Mouse (Mus musculus): ENCODE measurements at regions not wholly inside any gene's neighbourhood (a gene's known extent, or its start where the extent isn't known, plus 50 kb on each side); places are given as distances from the start of the nearest gene placed in this dataset.

DNA sequence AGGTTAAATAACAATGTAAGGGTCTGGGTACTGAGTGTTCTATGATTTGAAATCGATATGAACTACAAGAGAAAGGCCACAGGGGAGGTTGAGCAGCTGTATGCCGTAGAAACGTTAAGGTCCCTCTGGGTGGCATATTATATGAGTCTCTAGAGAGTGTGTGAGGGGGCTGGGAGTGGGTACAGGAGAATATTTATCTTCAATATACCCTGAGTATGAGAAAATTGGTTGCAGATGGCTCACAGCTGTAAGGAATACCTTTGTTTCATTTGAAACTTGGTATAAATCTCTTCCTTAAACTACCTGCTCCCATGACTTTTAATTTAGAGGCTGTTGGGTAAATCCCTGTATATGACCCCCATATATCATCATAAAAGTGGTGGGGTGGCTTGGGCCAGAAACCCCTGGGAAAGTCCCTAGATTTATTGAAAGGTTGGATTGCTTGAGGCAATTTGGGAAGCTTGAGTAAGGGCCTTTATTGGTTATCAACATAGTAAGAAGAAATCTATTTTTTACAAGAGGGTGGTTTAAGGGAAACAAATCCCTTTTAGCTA is 128.7 kb upstream of the Prkg2 start:
- no peak for DNase-seq (ENCODE audit: low spot score in 2 of 2)

DNA sequence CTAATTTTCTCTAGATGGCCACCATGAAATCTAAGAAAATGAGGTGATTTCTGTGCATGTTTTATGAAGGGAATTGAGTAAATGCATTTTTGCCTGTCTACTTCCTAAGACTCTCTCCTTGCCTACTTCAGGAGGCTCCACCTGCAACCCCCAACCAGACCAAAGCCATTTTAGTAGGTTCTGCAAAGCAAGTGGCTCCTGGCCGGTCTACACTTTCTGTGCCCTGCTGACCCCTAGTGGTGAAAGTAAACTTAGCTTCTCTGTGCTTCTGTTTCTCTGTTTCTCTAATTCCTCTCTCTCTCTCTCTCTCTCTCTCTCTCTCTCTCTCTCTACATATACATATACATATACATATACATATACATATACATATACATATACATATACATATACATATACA is 120.8 kb upstream of the Prkg2 start:
- peak in 1 of 2 experiments; percentile 10 for DNase-seq (ENCODE audit: low spot score in 2 of 2)

DNA sequence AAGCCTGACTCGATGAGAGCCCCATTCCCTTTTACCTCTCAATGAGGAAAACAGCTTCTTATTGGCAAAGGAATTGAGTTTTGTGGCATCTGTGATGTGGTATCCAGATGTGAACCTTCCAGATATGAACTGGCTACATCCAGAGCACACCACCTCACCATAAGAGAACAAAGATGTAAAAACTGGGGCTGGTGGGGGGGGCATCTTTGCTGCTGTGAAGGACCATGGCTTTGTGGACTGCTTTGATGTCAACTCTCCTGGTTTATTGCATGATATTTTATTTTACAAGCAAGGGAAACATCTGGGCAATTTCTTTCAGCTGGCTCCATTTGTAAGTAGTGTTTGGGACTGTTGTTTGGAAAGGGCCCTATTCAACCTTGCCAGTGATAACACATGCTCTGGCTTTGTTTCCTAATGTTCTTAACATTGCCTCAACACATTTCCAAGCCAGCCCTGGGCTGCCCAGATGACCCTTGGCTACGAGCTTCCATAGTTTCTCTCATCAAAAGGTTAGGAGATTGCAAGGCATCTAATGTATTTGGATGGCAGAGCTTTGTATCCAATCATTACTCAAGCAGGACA is 116.2 kb upstream of the Prkg2 start:
- no peak for DNase-seq (ENCODE audit: low spot score in 2 of 2)

DNA sequence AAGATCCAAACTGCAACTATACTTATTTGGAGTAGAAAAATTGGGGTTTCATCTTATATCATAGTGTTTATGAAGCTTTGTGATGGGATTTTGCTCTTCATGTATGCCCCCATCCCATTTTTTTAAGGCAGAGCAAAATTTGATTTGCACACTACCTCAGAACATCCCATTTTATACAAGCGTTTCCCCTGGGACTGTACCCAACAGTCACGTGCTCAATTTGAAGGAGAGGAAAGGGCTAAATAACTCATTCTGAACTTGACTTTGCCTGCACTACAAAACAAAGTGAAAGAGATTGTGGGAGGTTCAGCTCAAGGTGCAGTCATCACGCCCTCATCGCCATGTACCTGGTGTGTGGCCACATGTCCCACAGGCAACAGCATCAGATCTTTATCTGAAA is 115.1 kb upstream of the Prkg2 start:
- no peak for DNase-seq (ENCODE audit: low spot score in 2 of 2)

DNA sequence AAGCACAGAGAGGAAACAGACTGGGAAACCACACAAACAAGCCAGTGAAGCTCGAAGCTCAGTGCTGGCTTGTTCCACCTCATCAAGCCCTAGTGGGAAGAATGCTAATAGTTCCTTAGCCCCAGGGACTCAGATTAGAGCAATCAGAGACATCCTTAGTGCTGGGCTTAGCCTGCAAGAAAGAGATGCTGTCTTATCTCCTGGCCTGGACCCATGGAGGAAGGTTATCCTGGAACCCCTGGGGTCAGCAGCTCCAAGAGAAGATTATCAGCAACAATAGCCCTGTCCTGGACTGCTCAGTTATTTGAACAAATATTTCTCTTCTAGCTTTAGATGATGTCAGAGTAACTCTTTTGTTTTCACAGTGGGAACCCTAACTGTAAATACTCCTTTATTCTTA is 112.8 kb upstream of the Prkg2 start:
- DNase-seq (ENCODE audit: low spot score in 2 of 2), result no peak

DNA sequence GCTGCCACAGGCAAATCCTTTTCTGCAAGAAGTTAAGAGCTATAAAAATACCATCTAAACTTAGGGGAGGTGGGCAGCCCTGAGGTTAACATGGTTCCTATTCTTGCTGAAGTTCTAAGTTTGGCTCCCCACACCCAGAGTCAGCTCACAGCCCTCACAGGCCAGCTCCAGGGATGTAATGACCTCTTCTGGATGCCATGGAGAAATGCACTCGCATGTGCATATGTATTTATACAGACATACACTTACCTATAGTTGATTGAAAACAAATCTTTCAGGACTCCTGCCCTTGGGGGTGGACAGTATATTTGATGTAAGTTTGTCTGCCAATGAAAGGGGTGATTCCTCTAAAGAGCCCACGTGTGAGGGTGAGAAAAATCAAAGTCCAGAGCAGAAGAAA is 95.5 kb upstream of the Prkg2 start:
- DNase-seq (ENCODE audit: low spot score in 2 of 2), result no peak

DNA sequence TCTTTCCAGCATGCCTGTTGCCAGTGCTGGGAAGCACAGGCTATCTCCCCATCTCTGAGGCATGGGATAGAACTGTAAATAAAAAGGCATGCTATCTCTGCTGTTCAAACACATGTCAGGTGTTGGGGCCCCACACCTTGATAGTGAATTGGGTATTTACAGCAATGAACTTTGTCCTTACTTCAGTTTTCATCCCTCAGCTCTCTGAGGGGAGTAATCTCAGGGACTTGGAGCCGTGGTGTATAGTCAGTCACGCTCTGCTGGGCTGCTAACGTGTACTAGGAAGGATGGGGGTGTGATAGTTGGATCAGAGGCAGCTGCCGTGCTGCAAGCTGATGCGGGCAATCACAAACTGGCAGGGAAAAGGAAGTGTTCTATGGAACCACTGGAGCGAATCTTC is 91.5 kb upstream of the Prkg2 start:
- DNase-seq (ENCODE audit: low spot score in 2 of 2), result no peak

DNA sequence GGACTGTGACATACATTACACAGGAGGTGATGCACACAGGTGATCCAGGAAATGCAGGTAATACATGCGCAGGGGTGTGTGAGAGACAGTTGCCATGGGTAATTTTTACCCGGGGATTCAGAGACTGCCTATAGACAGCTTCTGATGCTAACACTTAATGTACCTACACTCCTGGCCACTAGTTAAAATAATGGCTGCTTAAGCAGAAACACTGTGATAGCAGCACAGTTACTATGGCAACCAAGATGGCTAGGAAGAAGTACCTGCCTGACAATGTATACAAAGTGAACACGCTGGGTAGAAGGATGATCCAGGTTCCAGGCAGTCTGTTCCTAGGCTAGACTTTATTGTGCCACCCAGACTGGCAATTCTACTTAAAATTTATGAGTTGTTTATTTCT is 88.3 kb upstream of the Prkg2 start:
- DNase-seq (ENCODE audit: low spot score in 2 of 2), result no peak

DNA sequence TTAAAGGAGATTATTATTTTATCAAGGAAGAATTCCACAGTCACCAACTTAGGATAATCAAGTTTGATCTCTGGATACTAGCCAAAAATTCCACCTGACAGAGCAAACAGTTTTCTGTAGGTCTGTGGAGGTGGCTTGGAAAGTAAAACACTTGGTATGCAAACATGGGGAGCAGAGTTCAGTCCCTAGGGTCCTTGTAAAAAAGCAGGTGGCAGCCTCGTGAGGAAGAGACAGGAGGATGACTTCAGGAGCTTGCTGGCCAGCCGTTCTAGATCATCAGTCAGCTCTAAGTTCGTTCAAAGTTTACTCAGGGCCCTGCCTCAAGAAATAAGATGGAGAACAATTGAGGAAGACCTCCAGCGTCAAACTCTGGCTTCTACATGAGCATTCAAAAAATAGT is 74.6 kb upstream of the Prkg2 start:
- DNase-seq (ENCODE audit: low spot score in 2 of 2), result no peak

DNA sequence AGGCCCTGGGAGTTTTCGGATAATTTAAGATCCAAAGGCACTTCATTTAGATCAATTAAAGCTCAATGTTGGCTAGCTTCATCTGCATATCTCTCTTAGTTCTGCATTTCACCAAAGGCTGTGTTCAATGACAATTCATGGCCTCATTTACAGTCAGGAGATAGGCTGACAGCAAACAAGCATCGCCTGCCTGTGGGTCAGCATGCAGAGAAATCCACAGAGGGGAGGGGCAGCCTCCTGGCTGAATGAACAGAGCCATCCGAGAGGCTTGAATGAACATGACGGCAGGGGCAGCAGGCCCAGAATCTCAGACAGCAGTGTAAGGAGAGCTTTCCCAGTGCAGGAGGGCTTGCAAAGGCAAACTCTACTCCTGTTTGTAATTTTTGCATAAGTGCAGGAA is 74.1 kb upstream of the Prkg2 start:
- no peak for DNase-seq (ENCODE audit: low spot score in 2 of 2)

DNA sequence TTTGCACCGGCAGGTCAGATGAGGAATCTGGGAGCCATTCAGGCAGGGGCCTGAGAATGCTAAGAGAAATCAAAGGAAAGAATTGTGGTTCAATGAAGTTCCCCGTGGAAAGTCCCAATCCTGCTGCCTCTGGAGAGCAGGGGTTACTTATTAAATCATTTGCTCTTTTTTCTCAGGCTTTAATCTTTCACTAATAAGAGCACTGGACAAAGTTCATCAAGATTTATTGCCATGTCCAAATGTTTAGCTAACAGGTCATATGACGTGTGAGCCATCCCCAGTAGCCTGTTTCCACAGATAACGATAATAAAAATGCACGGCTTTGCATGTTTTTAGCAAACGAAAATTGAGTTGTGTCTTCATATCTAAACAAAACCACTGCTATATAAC is 62.6 kb upstream of the Prkg2 start:
- DNase-seq (ENCODE audit: low spot score in 2 of 2), result no peak

DNA sequence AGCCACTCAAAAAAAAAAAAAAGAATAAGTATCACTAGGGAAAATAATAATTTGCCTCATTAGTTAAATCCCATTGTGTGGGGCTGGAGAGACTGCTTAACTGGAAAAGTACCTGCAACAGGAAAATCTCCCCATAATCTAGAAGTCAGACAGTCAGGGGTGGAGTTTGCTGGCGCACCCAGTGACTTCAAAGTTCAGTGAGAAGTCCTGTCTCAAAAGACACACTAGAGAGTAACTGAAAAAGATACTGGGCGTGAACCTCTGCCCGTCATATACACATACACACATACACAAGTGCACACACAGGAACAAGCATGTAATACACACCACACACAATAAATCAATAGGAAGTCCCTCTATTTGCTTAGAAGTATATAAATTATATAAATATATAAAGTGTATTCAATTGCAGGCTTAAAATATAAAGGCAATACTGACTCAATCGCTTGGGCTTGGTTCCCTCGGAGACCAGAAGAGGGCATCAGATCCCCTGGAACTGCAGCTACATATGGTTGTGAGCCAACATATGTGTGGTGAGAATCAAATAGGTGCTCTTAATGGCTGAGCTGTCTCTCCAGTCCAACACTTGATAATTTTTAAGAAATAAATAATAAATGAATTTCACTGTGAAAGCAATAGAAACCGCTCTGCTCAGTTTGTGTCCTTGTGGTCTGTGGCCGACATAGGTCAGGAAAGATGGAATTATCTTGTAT is 62.0 kb upstream of the Prkg2 start:
- DNase-seq (ENCODE audit: low spot score in 2 of 2), result no peak
